Mouse (Mus musculus) mammary gland, adult 2 months (tissue): ENCODE results near the gene Vmn2r84. TPM values are rescaled to one million over a fixed set of nuclear protein-coding genes. Genes with fewer than 3 reads are reported as not detected.

ENCODE experiments used
- polyA plus RNA-seq: library from polyadenylated mRNA; depleted of rRNA; stranded (reverse); fragments of >200 nt; gene quantifications from 2 replicates; pipeline ENCODE4 v1.2.3, GENCODE M21; 2012; ENCODE audit warnings: low replicate concordance; rRNA removed

Gene Vmn2r84
- polyA plus RNA-seq: not detected in 2 replicates

DNA sequence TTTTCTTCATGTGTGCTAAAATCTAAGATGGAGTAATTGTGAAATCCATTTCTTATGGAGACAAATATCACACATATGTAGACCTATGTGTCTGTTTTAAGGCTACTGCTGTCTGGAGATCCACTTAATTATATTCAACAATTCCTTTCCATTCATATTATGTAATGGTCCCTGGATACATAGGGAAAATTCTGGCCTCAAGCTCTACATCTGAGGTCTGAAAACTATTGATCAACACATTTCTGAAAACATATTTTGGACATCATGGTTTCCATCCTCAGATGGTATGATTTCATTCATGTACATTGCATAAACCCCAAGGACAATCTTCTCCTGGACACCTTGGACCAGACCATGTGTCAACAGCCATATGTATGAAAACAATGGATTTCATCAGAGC is at the start of gene Vmn2r84:
Gene Vmn2r84 (minus strand): TSS at position 101 of the 400 bp plus-strand sequence.

DNA sequence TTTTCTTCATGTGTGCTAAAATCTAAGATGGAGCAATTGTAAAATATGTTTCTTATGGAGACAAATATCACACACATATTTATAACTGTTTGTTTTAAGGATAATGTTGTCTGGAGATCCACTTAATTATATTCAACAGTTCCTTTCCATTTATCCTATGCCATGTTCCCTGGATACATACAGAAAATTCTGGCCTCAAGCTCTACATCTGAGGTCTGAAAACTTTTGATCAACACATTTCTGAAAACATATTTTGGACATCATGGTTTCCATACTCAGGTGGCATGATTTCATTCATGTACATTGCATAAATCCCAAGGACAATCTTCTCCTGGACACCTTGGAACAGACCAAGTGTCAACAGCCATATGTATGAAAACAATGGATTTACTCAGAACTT is 35.5 kb upstream of the Vmn2r84 start, which contains the start of gene Vmn2r85:
Gene Vmn2r85 (minus strand): TSS at position 101 of the 400 bp plus-strand sequence.

Other genes with a start within 250 kb of the Vmn2r84 start
- gene Olfr825, start 227.6 kb downstream of the Vmn2r84 start, polyA plus RNA-seq: not detected in 2 replicates
- gene Olfr826, start 210.1 kb downstream of the Vmn2r84 start, polyA plus RNA-seq: not detected in 2 replicates
- gene Olfr827, start 179.9 kb downstream of the Vmn2r84 start, polyA plus RNA-seq: not detected in 2 replicates
- not detected in 2 replicates for gene Neurod4, start 114.1 kb downstream of the Vmn2r84 start, polyA plus RNA-seq
- gene Tespa1, start 71.5 kb downstream of the Vmn2r84 start, polyA plus RNA-seq: 5.9 and 7.1 TPM in 2 replicates
- not detected in 2 replicates for gene Vmn2r85, start 35.4 kb upstream of the Vmn2r84 start, polyA plus RNA-seq
- not detected in 2 replicates for gene Vmn2r86, start 61.7 kb upstream of the Vmn2r84 start, polyA plus RNA-seq
- not detected in 2 replicates for gene Vmn2r87, start 103.1 kb upstream of the Vmn2r84 start, polyA plus RNA-seq